Mouse (Mus musculus) right cerebral cortex, adult 18-20 months (tissue): ENCODE results near the gene Ptpn3.

ENCODE experiments used
- DNase-seq: peaks from one replicate; pipeline ENCODE4 v3.0.0; 2022; ENCODE audit warnings: mixed read lengths

Gene Ptpn3

DNA sequence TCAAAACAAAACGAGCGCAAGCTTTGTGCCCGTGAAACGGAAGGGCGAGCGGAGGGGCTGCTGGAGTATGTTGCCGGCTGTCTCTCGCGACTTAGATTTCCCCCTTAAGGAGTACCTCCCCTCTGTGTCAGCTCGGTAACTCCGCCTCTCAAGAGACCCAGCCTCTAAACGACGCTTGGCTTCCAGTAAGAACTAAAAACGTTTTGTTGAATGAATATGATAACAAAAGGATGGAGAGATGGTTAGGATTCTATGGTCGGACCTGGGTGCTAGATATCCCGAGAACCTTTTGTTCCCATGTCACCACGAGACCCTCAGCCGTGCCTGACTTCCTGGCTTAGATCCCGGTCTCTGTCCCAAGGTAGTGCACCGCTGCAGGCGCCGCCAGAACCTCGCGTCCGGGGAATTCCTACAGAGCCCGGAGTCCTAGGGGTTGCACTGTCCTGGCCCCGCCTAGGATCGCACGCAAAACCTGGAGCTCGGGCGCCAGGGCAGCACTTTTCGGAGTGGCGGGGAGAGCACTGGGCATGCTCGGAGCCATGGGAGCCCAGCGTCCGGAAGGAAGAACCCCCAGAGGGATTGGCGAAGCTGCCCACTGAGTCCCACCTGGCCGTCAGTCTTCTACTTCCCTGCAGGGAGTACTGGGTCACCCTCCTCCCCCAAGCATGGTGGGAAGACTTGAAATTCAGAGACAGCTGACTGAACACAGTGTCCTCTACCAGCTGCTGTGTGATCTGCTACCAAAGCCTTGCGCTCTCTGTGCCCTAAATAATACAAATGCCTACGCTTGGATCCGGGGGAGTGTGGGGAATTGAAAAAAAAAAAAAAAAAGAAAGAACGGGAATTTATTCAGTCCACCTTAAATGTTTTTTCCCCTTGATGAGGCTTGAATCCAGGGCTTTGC is at the start of gene Ptpn3:
Gene Ptpn3, minus strand, starts transcription at position 428 of the 904 bp plus-strand sequence.
- peak; percentile 88 for DNase-seq

DNA sequence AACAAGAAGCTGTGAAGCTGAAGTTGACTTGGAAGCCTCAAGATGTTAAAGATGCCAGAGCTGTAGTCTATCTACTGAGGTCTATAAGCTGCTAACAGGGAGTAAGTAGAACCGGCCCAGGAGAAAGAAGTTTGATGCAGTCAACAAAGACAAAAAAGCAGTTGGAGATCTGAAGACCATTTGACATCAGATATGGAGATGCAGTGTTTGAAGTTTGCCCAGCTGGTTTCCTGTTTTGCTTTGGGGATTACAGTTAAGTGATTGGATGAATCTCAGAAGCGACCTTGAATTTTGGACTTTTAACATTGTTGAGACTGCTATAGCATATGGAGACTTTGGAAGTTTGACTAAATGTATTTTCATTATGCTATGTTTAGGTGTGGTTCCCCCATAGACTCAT is 48.9 kb upstream of the Ptpn3 start:
- no peak for DNase-seq

DNA sequence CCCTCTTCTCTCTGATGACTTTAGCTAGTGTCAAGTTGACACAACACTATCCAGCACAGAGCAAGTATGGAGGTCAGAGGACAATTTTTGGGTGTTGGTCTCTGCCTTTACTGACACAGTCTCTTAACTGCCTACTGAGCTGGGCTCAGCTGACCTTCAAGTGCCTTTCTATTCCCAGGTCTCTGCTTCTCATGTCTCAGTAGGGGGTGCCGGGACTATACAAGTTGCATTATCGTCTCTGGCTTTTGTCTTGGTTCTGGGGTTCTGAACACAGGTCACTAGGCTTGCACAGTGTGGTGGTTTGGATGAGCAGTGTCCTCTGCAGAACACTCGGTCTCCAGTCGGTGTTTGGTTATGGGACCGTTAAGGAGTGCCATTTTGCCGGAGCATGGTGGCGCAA is 42.4 kb upstream of the Ptpn3 start:
- DNase-seq: no peak

DNA sequence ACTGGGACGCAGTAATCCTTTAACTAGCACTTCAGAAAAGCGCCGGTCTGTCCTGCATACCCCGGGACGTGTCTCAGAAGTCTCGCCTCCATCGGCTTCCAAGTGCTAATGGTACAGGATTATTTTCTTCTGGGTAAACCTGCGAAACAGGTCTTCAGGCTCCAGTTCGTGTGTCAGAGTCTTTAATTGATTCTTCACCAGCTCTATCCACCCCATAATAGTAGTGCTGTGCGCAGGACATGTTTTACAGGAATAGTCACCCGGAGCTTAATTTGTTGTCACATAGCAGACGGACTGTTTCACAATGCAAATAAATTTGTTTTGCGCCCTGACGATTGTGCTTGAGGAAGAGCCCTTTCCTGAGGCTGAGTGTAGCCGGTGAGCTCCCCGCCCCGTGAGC is 37.3 kb upstream of the Ptpn3 start:
- no peak for DNase-seq

DNA sequence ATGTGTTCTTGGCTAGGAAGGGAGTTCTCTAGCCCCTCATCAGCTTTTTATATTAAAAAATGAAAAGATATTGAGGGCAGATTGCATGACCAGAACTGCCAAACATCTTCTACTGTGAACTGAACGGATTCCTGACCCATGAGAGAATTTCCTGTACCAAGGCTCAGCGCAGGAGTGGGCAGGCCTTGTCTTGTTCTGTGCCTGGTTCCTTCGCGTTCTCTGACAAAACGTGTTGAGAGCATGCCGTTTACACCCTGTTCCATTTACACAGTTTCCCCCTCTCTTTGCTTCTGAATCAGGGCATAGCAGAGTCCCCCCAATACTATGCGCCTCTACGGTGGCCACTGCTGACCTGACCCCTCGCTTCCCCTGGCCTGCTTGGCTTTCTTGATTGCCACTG is 36.4 kb upstream of the Ptpn3 start:
- DNase-seq: no peak

DNA sequence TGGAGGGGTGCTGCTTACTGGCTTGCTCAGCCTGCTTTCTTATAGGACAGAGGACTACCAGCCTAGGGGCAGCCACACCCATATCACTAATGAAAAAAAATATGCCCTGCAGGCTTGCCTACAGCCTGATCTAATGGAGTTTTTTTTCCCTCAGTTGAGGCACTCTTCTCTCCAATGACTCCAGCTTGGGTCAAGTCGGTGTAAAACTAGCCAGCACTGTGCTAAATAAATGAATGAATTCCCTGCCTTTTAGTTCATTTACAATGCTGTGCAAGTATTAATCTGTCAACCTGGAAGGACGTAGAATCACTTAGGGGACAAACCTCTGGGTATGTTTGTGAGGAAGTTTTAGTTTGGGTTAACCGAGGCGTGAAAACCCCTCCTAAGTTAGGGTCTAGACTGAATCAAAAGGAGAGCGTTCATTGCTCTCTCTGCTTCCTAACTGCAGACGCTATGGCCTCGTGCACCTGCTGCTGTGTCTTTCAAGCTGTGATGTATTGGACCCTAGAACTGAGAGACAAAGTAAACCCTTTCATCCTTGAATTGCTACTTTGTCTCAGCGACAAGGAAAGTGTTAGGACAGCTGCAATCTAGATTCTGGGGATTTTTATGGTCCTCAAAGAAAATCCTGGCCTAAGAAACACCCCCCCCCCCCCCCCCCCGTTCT is 33.5 kb upstream of the Ptpn3 start:
- DNase-seq: no peak

DNA sequence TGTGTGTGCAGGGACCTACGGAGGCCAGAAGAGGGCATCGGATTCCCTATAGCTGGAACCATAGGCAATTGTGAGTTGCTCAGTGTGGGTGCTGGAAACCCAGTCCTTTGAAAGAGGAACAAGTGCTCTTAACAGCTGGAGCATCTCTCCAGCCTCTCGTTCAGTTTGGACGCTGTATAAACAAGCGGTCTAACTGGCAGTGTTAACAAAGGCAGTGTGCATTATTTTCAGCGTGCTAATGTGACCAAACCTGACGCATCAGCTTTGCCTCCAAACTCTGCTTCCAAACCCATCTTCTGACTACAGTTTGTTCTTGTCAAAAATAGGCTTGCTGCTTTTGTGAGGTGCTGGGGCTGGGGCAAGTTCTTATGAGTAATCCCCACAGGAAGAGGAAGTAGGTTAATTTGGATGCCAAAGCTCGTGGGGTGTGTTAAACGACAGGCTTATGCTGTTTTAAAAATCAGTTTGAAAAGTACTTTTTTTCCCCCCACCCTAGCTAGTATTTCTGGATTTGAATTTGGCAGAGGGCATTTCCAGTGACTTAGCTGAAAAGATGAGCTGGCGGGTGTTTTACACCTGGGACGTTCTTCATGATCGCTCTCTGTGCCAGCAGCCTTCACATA is 32.4 kb upstream of the Ptpn3 start:
- peak; percentile 35 for DNase-seq

DNA sequence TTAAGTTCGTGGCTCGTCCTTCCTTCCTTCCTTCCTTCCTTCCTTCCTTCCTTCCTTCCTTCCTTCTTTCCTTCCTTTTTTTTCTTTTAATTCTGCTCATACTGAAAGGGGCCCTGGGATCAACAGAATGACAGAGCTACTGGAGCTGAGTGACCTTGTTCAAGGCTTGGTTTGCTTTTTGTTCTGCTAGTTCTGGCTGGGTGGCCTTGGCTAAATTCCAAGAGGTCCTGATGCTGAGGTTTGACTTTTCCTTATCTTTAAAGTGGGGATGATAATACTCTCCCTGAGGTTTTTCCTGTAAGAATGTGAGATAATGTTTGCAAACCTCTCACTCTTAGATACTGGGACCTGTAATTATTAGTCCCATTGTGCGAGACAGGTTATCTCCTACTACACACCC is 30.9 kb upstream of the Ptpn3 start:
- DNase-seq: no peak

DNA sequence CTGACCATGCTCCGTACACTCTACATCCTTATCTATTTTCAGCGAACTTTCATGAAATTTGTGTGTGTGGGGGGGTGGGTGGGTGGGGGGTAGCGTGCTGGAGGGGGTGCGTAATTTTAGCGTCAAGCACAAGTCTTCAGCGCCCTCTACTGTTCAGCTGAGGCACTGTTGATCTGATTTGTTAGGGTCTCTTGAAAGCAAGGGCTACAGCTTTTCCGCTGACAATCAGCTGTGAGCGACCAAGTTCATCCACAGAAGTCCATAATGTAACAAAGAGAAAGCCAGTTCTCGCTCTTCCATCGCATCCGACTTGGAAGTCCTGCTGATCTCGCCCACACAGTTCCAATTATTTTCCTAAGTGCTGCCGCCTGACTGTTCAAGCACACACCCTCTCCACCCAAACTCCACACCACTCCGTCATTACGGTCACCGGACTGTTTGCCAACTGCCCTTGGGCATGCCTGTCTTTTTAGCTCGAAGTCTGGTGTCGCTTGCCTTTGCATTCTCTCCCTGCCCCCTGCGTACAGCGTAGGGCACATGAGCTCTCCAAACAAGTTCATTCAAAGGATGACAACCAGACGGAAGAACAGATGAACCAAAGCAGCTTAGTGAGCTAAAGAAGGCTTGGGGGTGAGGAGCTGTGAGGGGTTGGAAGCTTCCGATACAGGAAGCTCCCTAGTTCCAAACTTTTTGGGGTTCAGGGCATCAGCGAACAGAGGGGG is 19.1 kb upstream of the Ptpn3 start:
- DNase-seq: no peak

DNA sequence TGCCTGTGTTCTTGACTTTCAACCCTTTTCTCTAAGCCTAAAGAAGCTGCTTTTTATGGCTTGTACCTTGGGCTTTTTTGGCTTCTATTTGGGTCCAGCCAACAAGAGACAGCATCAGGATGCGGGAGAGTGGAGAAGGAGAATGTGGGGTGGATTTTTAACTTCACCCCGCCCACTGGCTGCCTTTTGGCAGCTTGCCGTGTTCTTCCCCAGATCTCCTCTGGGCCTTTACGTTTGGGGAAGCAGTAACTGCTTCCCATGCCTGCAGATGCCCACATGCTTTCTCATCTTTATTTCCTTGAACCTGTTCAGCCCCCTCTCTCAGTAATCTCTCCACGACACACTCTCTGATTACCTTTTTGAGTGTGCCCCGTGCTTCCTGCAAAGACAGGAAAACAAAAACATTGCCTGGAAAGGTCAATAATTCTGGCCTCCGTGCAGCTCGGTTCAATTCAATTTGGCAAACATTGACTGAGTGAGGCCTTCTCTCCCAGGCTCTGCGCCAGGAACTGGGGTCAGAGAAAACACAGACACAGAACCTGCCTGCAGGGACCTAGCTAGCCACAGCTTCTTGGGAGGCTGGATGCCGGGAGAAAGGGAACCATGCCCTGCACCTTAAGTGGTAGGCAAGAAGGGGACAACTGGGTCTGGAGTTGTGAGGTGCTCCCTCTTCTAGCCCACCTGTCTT is 17.0 kb upstream of the Ptpn3 start:
- peak; percentile 85 for DNase-seq

DNA sequence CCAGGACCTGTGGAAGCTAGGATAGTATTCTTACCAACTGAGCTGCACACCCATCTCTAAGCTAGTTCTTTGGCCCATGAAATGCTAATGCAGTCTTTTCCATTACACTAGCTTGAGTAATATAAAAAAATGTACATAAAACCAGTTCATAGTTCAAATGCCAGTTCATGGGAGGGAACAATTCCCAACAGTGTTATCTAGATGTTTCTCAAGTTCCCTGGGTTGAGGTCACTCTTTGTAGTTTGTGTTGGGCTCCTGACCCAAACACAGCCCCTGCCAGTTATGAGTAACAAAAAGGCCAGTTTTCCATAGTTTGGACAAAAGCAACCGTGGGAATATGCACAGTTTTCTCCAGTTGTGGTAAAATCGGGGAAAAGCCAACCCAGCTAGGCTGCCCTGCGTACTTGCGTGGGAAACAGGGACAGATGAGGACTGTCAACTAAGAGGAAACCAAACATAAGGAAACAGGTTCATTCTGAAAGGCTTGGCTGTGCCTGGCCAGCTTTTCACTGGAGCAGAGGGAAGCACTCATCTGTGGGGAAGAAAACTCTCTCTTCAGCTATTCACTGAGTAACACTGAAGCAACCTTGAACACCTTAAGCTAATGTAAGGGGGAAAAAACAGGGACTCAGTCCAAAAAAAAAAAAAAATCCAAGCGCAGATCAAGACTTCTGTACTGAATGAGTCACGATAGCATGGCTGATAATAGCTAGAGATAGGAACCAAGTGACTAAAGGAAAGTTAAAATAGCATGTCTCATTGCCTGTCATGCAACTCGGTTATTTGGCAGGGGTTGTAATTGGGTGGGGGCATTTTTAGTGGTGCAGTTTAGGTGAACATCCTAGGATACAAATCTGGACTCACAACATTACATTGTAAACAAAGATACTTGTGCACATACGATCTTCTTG is 10.9 kb upstream of the Ptpn3 start:
- no peak for DNase-seq

DNA sequence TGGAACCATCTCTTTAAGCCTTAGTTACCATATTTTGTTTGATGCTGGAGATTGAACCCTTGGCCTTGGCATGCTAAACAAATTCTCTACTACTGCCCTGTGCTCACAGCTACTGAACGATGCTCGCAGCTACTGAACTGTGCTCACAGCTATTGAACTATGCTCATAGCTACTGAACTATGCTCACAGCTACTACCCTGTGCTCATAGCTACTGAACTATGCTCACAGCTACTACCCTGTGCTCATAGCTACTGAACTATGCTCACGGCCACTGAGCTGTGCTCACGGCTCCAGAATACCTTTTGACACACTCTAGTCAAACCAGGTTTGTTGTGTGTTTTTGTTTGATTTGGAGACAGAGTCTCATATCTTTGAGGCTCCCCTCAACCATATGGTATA is 10.1 kb upstream of the Ptpn3 start:
- DNase-seq: no peak

DNA sequence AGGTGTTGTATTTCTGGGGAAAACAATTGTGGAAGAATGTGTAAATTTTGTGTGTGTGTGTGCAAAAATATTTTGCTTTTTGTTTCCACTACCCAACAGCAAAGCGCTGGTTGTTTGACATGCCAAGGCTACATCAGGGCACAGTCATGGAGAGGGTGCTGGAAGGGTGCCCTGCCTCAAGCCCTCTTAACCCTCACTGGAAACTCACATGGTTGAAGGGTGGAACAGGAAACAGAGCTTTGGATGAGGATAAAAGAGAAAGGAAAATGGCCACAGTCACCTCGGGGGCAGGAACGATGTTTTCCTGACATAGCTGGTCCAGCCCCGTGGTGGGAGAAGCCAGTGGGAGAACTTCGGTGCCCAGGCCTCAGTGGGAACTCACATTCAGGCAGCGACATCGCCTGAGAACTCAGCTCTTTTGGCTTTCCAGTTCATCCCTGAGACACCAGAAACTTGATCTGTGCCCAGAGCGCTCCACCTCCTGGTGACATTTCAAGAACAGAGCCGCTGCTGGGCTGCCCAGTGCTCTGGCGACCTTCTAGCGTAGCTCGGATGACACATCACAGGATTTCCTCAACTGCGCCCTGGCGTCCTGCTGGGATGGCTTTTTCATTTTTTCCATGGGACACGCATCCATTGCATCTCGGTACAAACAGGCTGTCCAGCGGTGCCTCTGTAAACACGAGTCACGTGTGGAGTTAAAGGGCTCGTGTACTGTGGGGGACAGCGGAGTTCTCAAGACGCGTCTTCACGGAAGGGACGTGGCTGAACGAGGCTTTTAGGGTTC is 6.8 kb upstream of the Ptpn3 start:
- DNase-seq: no peak

DNA sequence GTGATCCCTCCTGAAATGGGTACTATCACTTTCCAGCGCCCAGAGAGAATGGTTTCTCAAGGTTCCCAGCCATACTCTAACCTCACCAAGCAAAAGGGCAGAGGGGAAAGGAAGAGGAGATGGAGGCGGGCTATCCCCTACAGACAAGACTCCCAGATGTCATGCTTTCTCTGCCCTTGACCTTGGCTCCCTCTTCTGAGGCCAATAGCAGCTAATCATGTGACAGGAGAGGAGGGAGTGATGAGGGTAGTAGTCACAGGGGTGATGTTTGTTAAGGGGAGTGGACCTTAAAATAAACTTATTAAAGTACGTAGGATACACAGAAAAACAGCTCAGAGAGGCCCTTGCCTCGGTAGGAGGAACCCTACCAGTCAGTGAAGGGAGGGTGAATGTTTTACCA is 6.1 kb upstream of the Ptpn3 start:
- DNase-seq: no peak

DNA sequence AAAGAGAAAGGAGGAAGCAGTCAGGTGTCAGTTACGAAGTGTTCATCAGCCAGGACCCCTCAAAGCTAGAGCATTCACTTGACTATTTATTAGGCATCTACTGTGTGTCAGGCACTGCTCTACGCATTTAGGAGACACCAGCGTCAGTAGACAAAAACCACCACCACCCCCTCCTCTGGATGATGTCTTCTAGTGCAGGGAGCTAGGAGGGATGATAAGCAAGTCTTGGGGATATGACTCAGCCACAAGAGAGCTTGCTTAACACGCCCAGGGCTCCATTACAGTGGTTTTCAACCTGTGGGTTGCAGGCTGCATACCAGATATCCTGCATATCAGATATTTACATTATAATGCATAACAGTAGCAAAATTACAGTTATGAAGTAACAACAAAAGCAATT is 4.6 kb upstream of the Ptpn3 start:
- DNase-seq: no peak

DNA sequence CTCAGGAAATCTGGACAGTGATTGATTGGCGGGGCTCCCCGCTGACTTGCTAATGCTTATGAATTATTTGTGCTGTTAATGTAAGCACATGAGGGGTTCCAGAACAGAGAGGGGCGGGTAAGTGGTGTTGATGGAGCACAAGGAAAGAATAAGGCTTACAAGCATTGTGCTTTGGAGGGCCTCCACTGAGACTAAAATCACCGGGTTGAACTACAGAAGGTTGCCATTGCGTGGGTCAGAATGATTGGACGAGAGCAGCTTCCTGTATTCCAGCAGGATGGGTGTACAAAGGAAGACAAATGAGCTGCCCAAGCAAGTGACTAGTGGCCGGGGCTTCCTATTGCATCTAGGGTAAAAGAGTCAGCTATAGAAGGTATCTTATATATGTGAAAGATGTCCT is 4.0 kb upstream of the Ptpn3 start:
- DNase-seq: no peak

DNA sequence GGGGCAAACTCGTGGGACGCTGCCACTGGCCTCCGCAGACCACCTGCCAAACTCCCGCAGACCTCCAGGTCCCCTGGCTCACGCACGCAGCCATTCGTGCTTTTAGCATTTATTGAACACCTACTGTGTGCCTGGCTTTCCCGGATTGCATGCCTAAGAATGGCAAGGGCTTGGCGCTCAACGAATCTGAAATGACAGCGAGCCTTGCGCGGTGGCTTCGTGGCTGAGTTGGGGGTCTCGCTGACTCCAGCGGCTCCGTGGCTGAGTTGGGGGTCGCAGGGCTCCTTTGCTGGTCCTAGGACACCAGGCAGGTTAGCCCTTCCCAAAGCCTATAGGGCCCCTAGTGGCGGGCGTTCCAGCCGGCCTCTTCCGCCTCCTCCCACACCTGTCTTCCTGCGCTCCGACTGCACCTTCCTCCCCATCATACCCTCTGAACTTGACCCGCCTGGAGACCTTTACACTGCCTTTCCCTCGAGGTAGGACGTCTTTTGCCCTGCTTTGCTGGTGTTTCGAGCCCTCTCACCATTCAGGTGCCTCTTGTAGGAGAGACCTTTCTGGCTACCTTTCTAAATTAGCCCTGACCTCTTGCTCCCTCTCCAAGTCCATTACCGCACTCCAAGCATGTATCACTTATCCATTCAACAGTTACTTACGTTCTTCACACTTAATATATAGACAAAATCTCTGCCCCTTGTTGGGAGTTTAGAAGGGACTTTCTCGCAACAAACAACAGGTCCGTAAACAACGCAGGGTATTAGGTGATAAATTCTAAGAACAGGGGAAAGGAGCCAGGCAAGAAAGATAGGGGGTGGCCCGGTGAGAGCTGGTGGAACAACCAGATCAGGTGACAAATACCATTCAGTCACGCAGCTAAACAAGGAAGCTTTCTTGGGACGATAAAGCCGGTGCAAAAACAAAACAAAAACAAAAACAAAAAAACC is 898 bp downstream of the Ptpn3 start:
- DNase-seq: peak; percentile 51

DNA sequence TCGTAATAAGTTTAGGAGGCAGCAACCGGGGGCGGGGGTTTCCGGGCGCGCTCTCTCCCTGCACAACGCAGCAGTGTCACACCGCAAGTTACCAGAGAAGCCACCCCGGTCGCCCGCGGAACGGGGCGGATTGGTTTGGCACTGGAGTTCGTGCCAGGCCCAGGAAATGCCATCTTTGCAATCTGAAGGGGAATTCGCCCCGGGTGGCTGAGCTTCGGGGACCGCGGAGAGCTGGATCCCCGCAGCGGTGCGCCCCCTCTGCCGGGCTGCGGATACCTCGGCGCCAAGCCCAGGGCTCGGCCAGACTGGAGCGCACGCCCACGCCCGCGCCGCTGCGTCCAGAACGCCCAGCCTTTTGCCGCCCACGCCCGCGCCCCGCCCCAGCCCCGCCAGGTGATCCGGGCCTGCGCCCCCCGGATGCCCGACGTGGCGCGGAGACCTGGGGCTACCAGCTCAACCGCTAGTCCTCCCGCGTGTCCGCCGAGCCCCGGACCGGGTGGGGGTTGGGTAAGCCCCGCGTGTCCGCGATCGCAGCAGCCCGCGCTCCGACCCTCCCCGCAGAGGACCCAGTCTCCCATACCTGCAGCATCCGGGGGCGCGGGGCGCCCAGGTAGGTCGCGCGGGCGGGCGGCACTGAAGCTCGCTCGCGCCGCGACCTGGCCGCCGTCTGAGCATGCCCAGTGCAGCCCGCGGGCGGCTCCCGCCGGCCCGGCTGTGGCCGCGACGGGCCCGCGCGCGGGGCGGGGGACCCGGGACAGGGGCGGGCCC is 1.8 kb downstream of the Ptpn3 start:
- DNase-seq: peak; percentile 55

DNA sequence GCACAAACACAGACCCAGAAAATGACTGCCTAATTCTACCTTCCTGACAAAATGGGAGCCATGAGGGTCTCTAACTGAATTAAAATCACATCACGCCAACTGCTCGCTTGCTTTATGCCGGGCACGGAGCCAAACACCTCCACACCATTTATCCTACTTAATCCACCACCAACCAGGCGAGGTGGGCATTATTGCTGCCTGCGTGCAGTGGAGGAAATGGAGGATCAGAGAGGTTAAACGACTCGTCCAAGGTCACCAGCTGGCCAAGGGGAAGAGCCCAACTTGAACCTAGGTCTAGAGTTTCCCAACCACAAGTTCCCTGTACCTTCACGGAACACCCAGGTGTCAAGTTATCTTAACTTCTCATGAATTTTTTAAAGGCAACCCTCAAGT is 2.3 kb downstream of the Ptpn3 start:
- DNase-seq: peak; percentile 33
